Mouse (Mus musculus) neural tube, embryonic 11.5 days (tissue): ENCODE measurements around the gene Arrb2. TPM values are rescaled to one million over a fixed set of nuclear protein-coding genes. Genes with fewer than 3 reads are reported as not detected.
"Not testable (repeated sequence)": the region's sequence is repeated elsewhere in the genome, so short reads cannot be mapped to it uniquely, and the experiment has no call there.

Experiments
- ATAC-seq: fragments of 200-750 bp; cut with Nextera tagmentation; 2 replicates; pipeline ENCODE4 v1.8.0; 2017; ENCODE audit warnings: moderate number of reproducible peaks, mild to moderate bottlenecking, moderate TSS enrichment, moderate library complexity; ENCODE audit not compliant: insufficient read depth, low FRiP score, low TSS enrichment
- DNase-seq: peaks from one replicate; pipeline ENCODE4 v3.0.0-alpha.2; 2015; ENCODE audit warnings: low spot score
- H3K27ac ChIP-seq: fragments of 300-500 bp; sonication (generic); 2 replicates; pipeline ENCODE4 v1.5.1; 2014; ENCODE audit warnings: low read depth, mild to moderate bottlenecking, low read length
- H3K27me3 ChIP-seq: fragments of 300-500 bp; sonication (generic); 2 replicates; pipeline ENCODE4 v1.6.1; 2014; ENCODE audit warnings: mild to moderate bottlenecking, low read length, mixed read lengths; ENCODE audit not compliant: control insufficient read depth, insufficient read depth
- H3K36me3 ChIP-seq: fragments of 300-500 bp; sonication (generic); 2 replicates; pipeline ENCODE4 v1.6.1; 2014; ENCODE audit warnings: mild to moderate bottlenecking, low read length, moderate library complexity, mixed read lengths; ENCODE audit not compliant: control insufficient read depth, insufficient read depth
- H3K4me1 ChIP-seq: fragments of 300-500 bp; sonication (generic); 2 replicates; pipeline ENCODE4 v1.6.1; 2014; ENCODE audit warnings: low read length, mixed read lengths; ENCODE audit not compliant: control insufficient read depth, insufficient read depth
- H3K4me2 ChIP-seq: fragments of 300-500 bp; sonication (generic); 2 replicates; pipeline ENCODE4 v1.6.1; 2014; ENCODE audit warnings: low read depth, mild to moderate bottlenecking, moderate library complexity
- H3K4me3 ChIP-seq: fragments of 300-500 bp; sonication (generic); 2 replicates; pipeline ENCODE4 v1.5.1; 2014; ENCODE audit warnings: low read depth, low read length
- H3K9ac ChIP-seq: fragments of 300-500 bp; sonication (generic); 2 replicates; pipeline ENCODE4 v1.6.1; 2014; ENCODE audit warnings: mild to moderate bottlenecking, low read length
- H3K9me3 ChIP-seq: fragments of 300-500 bp; sonication (generic); 2 replicates; pipeline ENCODE4 v1.6.1; 2016; ENCODE audit warnings: low read length; ENCODE audit not compliant: control insufficient read depth
- WGBS: fragments of 180-500 bp; shearing (Covaris S2); extraction: QIAGEN DNeasy Blood & Tissue Kit; methylation state at CpG from one replicate; pipeline ENCODE4 v1.1.7; 2014; 5-methylcytosine and 5-hydroxymethylcytosine counted together
- polyA plus RNA-seq: library from polyadenylated mRNA; unstranded; fragments of >200 nt; fragmentation: Nextera tagmentation; extraction: Ambion mirVana; gene quantifications from 2 replicates; pipeline ENCODE4 v1.2.1, GENCODE M21; 2014

The Arrb2 gene
- polyA plus RNA-seq, 1 experiment from 2014 or later, result 24.2 TPM

DNA sequence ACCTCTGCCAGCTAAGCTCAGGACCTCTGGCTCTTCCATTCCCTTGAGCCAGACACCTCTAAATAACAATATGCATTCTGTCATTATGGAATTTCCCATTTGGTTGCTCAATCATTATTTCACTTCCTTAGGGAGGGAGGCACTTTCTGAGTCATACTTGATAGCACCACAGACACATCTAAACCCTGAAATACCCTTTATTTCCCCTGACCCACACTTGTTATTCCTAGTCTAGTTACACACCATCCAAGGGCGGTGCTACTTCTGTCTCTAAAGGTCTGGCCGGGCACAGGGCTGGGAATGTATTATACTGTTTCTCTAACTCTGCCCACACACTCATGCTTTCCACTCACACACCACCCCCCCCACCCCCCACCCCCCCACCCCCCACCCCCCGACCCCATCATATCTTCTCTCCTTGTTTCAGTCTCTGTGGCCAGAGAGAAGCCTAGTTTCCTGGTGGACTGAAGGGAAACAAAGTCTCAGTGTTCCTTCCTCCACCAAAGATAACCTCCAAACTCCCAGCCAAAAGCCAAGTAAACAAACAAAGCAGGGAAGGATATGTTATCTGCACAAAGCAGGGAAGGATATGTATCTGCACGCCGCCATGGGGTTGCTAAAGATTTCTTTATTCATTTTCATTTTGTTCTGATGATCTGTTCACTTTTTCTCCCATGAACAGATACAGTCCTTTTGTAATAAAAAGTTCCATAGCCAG is 35.6 kb downstream of the Arrb2 start:
- no peak overlapping the region for H3K4me3 ChIP-seq
- H3K36me3 ChIP-seq, result no peaks in the 10 kb centered on the region
- no peak for DNase-seq
- no peak overlapping the region for H3K9ac ChIP-seq
- ATAC-seq, result no peak
- H3K4me2 ChIP-seq, result no peak overlapping the region
- no peaks in the 10 kb centered on the region for H3K4me1 ChIP-seq
- 93% methylated on average over 5 of the region's 5 CpGs for WGBS
- H3K9me3 ChIP-seq, result no peaks in the 10 kb centered on the region
- H3K27me3 ChIP-seq, result peaks cover 4% of the 10 kb centered on the region
- no peak overlapping the region for H3K27ac ChIP-seq

DNA sequence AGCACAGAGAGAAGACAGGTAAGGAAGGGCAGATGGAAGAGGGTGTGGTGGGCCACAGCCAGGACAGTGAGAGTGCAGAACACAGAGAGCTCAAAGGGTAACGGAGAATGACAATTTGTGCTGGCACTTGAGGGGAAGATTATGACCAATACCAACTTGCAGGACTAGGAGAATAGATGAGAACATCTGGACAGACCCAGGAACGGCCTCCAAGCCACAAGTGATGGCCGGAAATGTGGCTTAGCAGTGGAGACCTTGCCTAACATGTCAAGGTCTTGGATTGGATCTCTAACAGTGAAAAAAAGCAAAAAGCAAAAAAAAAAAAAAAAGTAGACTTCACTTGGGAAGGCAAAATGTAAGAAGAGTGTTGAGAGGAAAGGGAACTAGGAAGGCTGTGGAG is 37.3 kb downstream of the Arrb2 start:
- no peak for ATAC-seq
- Histone ChIP-seq H3K4me2 (no peak overlapping the region), H3K4me3 (no peak overlapping the region), H3K27ac (no peak overlapping the region), H3K4me1 (no peaks in the 10 kb centered on the region), H3K36me3 (no peaks in the 10 kb centered on the region), H3K9ac (no peak overlapping the region), H3K9me3 (no peaks in the 10 kb centered on the region), H3K27me3 (peaks cover 4% of the 10 kb centered on the region)
- no peak for DNase-seq
- WGBS, result 85% methylated on average over 3 of the region's 3 CpGs

DNA sequence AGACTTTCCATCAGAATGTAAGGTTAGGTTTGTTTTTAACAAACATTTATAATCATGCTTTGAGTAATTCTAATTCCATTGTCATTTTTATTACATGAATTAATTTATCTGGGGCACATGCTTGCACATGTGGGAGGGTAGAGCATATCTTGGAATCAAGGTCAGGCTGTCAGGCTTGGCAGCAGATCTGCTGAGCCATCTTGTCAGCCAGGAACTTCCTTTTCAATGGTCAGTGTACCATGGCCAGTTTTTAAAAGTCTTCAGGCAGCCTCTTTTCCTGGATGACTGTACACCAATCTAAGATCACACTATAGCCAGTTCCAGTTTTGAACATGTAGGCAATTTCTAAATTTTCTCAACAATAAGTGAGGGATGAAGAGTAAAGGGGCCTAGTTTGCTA is 40.3 kb downstream of the Arrb2 start:
- no peak overlapping the region for H3K4me3 ChIP-seq
- no peak for ATAC-seq
- H3K27ac ChIP-seq, result no peak overlapping the region
- no peak for DNase-seq
- H3K36me3 ChIP-seq, result no peaks in the 10 kb centered on the region
- no peak overlapping the region for H3K4me2 ChIP-seq
- H3K4me1 ChIP-seq, result no peaks in the 10 kb centered on the region
- H3K9ac ChIP-seq, result no peak overlapping the region
- no peaks in the 10 kb centered on the region for H3K9me3 ChIP-seq
- H3K27me3 ChIP-seq, result no peaks in the 10 kb centered on the region

DNA sequence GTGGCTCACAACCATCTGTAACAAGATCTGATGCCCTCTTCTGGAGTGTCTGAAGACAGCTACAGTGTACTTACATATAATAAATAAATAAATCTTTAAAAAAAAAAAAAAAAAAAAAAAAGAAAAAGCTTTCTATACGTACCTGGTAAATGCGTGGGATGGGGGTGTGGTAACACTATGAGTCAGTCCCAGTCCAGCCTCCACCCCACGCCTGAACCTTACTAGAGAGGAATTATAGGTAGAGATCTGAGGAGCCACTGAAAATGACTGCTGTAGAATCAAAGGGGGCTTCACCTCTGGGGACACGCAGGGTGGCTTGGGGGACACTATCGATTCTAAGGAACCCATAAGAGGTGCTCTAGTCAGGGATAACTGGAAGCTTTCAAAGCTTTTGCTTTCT is 40.9 kb downstream of the Arrb2 start:
- WGBS, result 94% methylated on average over 5 of the region's 5 CpGs
- H3K4me1 ChIP-seq, H3K4me3 ChIP-seq, H3K9me3 ChIP-seq, H3K36me3 ChIP-seq, DNase-seq, H3K27me3 ChIP-seq, H3K9ac ChIP-seq, H3K27ac ChIP-seq, ATAC-seq, H3K4me2 ChIP-seq: not testable (repeated sequence)

DNA sequence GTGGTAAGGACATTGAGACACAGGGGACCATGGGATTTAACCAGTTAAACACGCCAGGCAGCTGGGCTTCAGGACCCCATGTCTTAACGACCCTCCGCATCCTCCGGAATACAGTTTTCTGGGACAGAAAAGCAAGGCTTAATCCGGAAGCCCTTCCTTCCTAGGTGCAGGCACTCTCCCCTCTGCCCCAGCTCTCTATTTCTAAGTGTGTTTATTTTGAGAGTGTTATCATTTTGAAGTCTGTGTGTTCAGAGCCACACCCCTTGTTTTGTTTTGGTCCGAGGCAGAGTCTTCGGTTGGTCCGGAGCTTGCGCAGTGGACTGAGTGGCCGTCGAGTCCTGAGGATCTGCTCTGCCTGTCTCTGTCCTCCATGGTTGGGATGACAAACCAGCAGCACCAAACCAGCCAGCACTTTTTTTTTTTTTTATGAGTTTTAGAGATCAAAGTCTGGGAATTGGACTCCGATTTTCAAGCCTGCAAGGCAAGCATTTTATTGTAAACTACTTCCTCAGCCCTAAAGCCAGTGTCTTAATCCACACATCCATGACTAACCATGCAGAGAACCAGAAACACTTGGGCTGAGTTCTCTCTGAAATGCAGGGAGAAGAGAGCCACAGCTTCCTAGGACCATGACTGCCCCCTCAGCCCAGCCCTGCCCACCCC is 42.6 kb downstream of the Arrb2 start:
- no peak for DNase-seq
- no peaks in the 10 kb centered on the region for H3K36me3 ChIP-seq
- no peaks in the 10 kb centered on the region for H3K4me1 ChIP-seq
- H3K9ac ChIP-seq, result no peak overlapping the region
- no peak overlapping the region for H3K4me2 ChIP-seq
- H3K9me3 ChIP-seq, result no peaks in the 10 kb centered on the region
- no peaks in the 10 kb centered on the region for H3K27me3 ChIP-seq
- no peak overlapping the region for H3K4me3 ChIP-seq
- 83% methylated on average over 12 of the region's 12 CpGs for WGBS
- no peak for ATAC-seq
- H3K27ac ChIP-seq, result no peak overlapping the region

DNA sequence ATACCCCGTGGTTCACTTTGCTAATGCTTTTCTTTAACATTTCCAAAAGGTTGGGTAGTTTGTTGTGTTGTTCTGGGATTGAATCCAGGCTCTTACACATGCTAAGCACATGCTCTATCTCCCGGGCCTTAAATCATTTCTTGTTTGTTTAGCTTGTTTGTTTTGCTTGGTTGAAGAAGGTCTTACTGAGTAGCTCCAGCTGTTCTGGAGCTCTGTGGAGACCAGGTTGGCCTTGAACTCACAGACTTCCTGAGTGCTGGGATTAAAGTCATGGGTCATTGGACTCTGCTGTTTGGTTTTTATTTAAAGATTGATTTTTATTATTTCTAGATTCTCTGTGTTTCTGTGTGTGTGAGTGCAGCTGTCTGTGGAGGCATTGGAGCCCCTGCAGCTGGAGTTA is 53.1 kb downstream of the Arrb2 start:
- Histone ChIP-seq H3K9ac (no peak overlapping the region), H3K27ac (no peak overlapping the region), H3K9me3 (no peaks in the 10 kb centered on the region), H3K4me3 (no peak overlapping the region), H3K4me1 (no peaks in the 10 kb centered on the region), H3K27me3 (no peaks in the 10 kb centered on the region), H3K36me3 (no peaks in the 10 kb centered on the region), H3K4me2 (no peak overlapping the region)
- DNase-seq (no peak), ATAC-seq (no peak)
- 64% methylated on average over 2 of the region's 2 CpGs for WGBS

DNA sequence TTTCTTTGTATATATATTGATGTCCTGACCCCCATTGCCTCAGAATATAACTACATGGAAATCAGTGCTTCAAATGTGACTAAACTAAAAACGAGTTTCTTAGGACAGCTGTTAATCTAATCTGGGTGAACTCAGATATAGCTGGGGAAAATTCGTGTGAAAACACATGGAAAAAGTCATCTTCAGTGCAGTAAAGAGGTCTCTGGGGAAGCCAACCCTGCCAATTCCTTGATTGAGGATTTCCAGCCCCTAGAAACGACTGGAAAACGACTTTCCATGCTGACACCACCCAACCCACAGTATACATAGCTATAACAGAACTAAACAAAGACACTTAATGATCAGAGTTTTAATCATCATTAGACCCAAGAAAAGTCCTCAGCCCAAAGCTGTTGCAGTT is 55.4 kb downstream of the Arrb2 start:
- Histone ChIP-seq H3K9me3 (no peaks in the 10 kb centered on the region), H3K4me2 (no peak overlapping the region), H3K27me3 (no peaks in the 10 kb centered on the region), H3K4me3 (no peak overlapping the region), H3K36me3 (no peaks in the 10 kb centered on the region), H3K4me1 (no peaks in the 10 kb centered on the region), H3K9ac (no peak overlapping the region), H3K27ac (no peak overlapping the region)
- ATAC-seq (no peak), DNase-seq (no peak)
- 42% methylated on average over 4 of the region's 4 CpGs for WGBS

DNA sequence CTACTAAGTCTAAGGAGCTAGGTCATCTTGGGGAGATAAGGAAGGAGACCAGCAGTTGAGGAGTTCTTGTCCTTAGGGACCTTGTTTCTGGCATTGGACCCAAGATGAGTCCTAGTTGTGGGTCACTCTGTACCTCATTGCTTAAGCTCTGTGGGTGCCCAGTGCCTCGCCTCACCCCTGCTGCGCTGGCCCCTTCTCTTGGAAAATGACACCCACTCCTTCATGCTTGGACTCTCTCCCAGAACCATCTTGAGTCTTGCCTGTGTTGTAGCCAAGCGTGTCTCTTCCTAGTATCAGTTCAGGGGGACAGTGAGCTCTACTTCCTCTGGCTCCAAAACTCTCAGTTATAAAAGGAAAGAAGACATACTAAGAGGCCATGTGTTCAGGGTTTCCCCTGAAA is 56.7 kb downstream of the Arrb2 start:
- WGBS, result 93% methylated on average over 3 of the region's 3 CpGs
- Histone ChIP-seq H3K9me3 (no peaks in the 10 kb centered on the region), H3K27ac (no peak overlapping the region), H3K4me2 (no peak overlapping the region), H3K4me3 (no peak overlapping the region), H3K27me3 (no peaks in the 10 kb centered on the region), H3K36me3 (no peaks in the 10 kb centered on the region), H3K4me1 (no peaks in the 10 kb centered on the region), H3K9ac (no peak overlapping the region)
- no peak for DNase-seq
- no peak for ATAC-seq

DNA sequence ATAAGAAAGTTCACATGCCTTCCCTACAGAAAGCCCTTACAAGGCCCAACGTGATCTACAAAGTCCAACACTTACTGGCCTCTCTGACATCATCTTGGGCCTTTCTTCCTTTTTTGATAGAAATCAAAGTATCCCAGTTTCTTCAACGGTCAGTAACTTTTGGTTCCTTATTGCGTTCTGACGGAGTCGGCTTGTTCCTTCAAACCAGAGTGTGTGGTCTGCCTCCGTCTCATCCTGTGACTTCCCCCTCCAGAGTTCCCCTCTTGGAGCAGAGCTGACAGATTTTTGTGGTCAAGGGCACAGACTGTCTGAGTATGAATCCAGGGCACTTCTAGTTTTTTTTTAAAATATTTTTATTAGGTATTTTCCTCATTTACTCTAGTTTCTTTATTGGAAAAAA is 57.2 kb downstream of the Arrb2 start:
- 88% methylated on average over 6 of the region's 6 CpGs for WGBS
- Histone ChIP-seq H3K4me1 (no peaks in the 10 kb centered on the region), H3K36me3 (no peaks in the 10 kb centered on the region), H3K4me3 (no peak overlapping the region), H3K9me3 (no peaks in the 10 kb centered on the region), H3K27ac (no peak overlapping the region), H3K4me2 (no peak overlapping the region), H3K9ac (no peak overlapping the region), H3K27me3 (no peaks in the 10 kb centered on the region)
- DNase-seq, result no peak
- no peak for ATAC-seq
